Mouse (Mus musculus) ovary, postnatal 10 days (tissue): ENCODE measurements around the gene Rnf34.

ENCODE experiments used
- DNase-seq: peaks from one replicate; pipeline ENCODE4 v3.0.0; 2022; ENCODE audit warnings: low spot score

Gene Rnf34

DNA sequence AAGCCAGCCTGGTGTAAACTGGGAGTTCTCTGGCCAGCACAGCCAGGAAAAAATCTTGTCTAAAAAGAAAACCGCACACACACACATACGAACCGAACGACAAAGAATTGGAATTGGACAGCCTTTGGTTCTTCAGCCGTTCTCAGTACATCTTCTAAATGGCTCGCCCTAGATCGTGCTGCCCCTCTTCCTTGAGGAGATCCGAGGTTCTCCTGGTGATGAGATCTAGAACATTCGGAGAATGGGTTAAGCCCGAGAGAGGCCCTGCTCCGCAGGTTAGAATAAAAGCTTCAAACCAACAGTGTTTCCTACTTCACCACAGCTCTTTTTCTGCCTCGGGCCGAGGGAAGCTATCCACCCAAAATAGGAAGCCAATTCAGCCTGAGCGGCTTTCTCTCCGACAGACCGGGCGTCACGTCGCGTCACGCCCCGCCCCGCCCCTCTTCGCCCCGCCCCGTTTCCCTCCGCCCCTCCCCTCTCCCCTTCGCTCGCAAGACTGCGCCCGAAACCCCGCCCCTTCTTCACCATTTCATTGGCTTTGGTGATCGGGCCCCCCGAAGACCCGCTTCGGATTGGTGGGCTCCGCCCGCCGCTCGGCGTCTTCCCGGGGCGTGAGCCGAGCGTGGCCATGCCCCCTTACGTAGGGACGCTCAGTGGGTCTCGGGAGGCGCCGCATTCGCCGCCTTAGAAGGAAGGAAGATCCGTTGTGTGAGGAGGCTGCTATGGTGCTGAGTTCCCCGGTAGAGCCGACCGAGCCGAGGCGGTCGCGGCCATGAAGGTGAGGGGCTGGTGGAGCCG lies at the start of gene Rnf34:
TSS of gene Rnf34 (plus strand) at position 528 of the 798 bp plus-strand sequence.
- DNase-seq = peak; percentile 74

DNA sequence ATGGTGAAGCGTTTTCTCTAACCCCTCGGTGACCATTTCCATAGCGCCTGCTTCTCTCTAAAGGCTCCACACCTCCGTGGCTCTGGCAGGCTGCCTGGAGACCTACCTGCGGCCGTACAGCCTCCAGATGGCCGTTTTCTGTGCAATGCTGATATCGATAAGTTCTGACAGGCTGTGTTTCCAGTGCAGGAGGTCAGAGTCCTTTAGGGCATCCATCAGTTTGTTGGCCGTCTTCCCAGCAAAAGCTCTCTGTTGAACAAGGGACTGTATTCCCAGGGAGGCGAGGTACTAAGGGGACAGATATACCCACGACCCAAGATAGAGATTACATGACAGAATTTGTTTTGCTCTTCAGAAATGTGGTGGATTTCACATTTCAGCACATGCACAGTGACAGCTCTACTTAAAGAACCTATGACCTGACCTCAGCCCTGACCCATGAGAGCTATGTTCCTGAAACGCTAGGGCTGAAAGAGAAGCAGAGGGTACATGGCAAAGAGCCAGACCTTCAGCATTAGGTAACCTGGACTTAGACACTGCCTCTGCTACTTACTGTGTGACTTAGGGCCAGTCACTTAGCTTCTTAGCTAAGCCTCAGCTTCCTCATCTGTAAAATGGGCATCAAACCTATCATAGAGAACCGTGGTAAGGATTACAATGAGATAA lies 49.4 kb upstream of the Rnf34 start:
- no peak for DNase-seq

GRCm38 (mm10) chr5:122801684-122802083 lies 48.2 kb upstream of the Rnf34 start:
- DNase-seq = no peak

- no peak for DNase-seq
These were observed 47.1 kb upstream of the Rnf34 start for GRCm38 (mm10) chr5:122802706-122803105.

GRCm38 (mm10) chr5:122805503-122805902 lies 44.3 kb upstream of the Rnf34 start:
- no peak for DNase-seq

DNA sequence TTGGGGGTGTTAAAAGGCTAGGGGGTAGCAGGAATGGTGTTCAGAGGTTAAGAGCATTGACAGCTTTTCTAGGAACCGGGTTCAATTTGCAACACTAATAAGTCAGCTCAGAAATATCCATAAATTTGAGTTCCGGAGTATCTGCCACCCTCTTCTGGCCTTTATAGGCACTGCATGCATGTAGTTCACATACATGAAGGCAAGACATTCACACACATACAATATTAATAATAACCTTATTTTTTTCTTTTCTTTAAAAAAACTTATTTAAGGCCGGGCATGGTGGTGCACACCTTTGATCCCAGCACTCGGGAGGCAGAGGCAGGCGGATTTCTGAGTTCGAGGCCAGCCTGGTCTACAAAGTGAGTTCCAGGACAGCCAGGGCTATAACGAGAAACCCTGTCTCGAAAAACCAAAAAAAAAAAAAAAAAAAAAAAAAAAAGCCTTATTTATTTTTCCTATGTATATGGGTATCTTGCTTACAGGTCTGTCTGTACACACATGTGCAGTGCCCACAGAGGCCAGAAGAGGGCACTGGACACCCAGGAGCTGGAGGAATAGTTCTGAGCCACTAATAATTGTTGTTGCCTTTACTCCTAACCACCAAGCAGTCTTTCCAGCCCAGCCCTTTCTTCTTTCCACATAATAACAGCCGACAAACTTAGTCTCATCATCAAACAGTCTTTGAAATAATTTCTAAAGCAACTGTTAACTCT lies 38.3 kb upstream of the Rnf34 start:
- DNase-seq = no peak

- DNase-seq = no peak
These were observed 37.1 kb upstream of the Rnf34 start for GRCm38 (mm10) chr5:122812699-122813098.

DNA sequence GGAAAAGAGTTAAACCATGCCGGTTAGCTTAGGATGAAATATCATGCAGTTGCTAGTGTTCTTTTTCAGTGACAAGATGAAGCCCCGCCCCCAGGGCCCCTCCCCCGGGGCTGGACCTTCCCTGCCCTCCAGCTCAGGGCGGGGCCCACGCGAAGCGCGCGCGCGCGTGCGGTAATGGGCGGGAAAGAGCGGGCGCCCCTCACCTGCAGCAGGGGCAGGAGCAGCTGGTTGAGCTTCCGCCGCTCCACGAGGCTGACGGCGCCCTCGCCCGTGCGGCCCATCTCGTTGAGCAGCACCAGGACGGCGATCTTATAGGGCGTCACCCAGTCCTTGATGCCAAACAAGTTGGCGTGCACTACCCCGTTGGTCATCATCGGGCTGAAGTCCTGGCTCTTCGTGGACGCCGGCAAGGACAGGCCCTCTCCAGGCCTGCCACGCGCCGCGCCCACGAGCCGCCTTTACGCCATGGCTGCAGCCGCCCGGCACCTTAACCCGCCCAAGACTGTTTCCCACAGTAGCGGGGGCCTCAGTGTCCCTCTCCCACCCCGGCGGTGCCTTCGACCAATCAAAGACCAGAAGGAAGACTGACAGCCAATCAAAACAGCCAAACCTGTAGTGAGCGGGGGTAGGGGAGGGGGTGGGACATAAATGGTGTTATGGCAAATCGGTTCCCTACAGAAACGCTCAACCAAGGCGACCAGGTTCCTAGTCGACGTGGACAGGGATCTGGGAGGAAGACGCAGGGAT lies 28.9 kb upstream of the Rnf34 start, which contains the start of gene Anapc5:
TSS of gene Anapc5 (minus strand) at position 563 of the 747 bp plus-strand sequence.
- DNase-seq = peak; percentile 80

DNA sequence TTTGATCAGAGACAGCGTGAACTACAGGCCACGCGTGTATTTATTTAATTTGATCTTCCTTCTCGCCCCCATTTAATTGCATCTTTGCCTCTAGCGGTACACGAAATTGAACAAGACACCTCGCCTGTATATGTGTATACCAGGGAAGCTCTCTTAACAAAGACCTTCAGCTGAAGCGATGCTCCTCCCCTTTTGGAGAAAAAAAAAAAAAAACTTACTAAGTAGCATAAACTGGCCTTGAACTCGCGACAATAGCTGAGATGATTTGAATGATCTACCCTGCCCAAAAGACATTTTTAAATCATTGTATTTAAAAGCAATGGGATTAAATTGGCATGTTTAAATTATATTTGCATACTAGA lies 28.3 kb upstream of the Rnf34 start:
- no peak for DNase-seq

- no peak for DNase-seq
These were observed 27.4 kb upstream of the Rnf34 start for GRCm38 (mm10) chr5:122822441-122822840.

- DNase-seq = no peak
These were observed 25.9 kb upstream of the Rnf34 start for GRCm38 (mm10) chr5:122823976-122824375.

DNA sequence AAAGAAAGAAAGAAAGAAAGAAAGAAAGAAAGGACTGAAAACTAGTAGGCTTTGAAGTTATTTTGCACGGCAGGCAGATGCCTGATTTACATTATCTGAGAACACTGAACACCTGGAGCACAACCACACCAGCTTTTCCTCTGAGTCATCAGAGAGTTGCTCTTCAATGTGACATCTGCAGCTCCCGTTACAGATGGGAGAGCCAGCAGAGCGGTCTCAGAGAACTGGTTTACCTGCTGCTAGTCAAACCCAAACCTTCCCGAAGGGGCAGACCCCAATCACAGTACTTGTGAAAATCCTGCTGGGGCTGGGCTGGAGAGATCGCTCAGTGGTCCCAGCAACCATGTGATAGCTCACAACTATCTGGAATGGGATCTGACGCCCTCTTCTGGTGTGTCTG lies 25.4 kb upstream of the Rnf34 start:
- DNase-seq = no peak

DNA sequence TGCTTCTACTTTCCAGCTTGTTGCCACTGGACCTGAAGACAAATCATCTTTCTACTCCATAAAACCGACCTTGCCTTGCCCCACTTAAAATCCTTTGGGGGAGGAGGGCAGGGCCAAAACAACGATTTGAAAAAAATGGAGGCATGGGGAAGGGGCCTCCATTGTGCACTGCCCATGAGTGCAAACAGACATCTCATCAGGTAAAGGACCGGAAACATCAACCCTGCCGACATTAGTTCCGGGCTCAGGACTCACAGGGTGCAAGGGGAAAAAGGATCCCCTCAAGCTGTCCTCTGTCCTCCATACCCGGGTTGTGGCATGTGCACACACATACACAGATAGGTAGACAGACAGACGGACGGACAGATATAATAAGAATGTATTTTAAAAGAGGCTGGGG lies 24.7 kb upstream of the Rnf34 start:
- no peak for DNase-seq

- DNase-seq = no peak
These were observed 17.3 kb upstream of the Rnf34 start for GRCm38 (mm10) chr5:122832536-122832935.

GRCm38 (mm10) chr5:122832996-122833395 lies 16.9 kb upstream of the Rnf34 start:
- no peak for DNase-seq

GRCm38 (mm10) chr5:122841126-122841525 lies 8.7 kb upstream of the Rnf34 start:
- DNase-seq = no peak

- no peak for DNase-seq
These were observed 6.0 kb upstream of the Rnf34 start for GRCm38 (mm10) chr5:122843799-122844198.

DNA sequence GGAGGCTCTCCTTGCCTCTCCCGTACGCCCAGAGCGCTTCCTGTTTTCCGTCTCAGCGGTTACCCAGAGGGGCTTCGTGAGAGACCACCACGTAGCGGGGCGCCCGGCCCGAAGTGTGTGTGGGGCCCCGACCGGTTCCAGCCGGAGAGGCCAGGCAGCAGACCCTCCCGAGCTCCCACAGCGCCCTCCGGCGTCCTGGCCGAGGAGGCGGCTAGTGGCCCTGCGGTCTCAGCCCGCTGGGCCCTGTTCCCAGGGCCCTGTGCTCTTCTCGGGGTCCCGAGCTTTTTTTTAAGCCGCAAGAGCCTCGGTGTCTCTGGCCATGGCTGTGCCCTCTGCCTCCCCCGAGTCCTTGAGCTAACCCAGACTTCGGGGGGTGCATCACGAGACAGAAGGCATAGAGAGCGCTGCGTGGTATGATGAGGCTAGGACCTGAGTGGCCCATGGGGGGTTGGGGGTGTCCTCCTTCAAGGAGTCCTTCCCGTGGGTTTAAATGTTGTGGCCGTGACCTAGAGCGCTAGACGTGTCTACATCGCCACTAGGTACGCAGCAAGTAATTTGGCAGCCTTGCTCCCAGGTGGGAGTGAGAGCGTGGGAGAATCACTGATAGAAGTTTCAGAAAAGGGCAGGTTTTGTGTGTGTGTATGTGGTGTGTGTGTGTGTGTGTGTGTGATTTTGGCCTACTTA lies 613 bp downstream of the Rnf34 start:
- peak; percentile 5 for DNase-seq

- DNase-seq = no peak
These were observed 2.8 kb downstream of the Rnf34 start for GRCm38 (mm10) chr5:122852611-122853010.

DNA sequence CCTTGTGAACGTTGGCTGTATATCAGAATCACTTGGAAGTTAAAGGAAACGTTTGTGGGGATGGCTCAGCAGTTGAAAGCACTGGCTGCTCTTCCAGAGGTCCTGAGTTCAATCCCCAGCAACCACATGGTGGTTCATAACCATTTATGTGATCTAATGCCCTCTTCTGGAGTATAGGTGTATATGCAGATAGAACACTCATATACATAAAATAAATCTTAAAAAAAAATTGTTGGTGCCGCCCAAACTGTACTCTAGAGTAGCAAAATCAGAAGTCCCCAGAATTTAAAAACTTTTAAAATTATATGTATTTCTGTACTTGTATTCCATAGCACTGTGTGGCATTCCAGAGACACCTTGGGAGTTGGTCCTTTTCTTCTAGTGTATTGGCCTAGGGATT lies 6.0 kb downstream of the Rnf34 start:
- DNase-seq = no peak

DNA sequence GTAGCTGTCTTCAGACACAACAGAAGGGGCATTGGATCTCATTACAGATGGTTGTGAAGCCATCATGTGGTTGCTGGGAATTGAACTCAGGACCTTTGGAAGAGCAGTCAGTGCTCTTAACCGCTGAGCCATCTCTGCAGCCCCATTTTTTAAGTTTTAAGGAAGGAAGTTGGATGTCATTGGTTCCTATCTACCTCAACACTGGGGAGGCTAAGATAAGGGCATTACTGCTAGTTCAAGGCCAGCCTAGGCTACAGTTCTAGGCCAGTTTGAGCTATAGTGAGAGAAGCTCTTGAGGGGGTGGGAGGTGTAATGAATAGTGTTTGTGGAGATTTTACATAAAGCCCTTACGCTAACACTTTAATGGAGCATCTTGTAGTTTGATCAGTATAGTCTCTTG lies 13.2 kb downstream of the Rnf34 start:
- no peak for DNase-seq

- DNase-seq = no peak
These were observed 22.8 kb downstream of the Rnf34 start for GRCm38 (mm10) chr5:122872626-122873025.
